Mouse (Mus musculus) erythroblast, embryonic 14.5 days (primary cell): ENCODE results near the gene Rnf11. TPM values are rescaled to one million over a fixed set of nuclear protein-coding genes. Genes with fewer than 3 reads are reported as not detected.

Source experiments
- H3K27me3 ChIP-seq: 2 replicates; pipeline ENCODE4 v1.6.1; 2012; ENCODE audit warnings: inconsistent platforms; ENCODE audit not compliant: control insufficient read depth
- H3K36me3 ChIP-seq: 2 replicates; pipeline ENCODE4 v1.6.1; 2012; ENCODE audit warnings: mild to moderate bottlenecking, inconsistent platforms; ENCODE audit not compliant: control insufficient read depth
- H3K4me1 ChIP-seq: 2 replicates; pipeline ENCODE4 v1.6.1; 2012; ENCODE audit warnings: inconsistent platforms; ENCODE audit not compliant: control insufficient read depth
- H3K4me3 ChIP-seq: replicated peaks from 2 replicates; pipeline ENCODE3; 2012; ENCODE audit warnings: moderate library complexity, mild to moderate bottlenecking, inconsistent platforms
- H3K9me3 ChIP-seq: 2 replicates; pipeline ENCODE4 v1.6.1; 2012; ENCODE audit warnings: low read length, inconsistent platforms, mixed read lengths; ENCODE audit not compliant: control insufficient read depth
- GATA1 ChIP-seq: IDR thresholded peaks from 2 replicates; pipeline ENCODE4 v1.6.1; 2012; ENCODE audit warnings: low read length, inconsistent platforms, mixed read lengths
- TAL1 ChIP-seq: IDR thresholded peaks from 3 replicates; pipeline ENCODE4 v1.6.1; 2012; ENCODE audit warnings: low read length, inconsistent platforms, mixed read lengths
- polyA plus RNA-seq: library from polyadenylated mRNA; stranded (reverse); fragments of >175 nt; gene quantifications from 2 replicates; pipeline ENCODE4 v1.2.3, GENCODE M21; 2012

The Rnf11 gene
- polyA plus RNA-seq, 1 experiment: 23.6 TPM

GRCm38 (mm10) chr4:109439825-109440248 lies 44.7 kb downstream of the Rnf11 start:
- TF ChIP-seq GATA1 (peak; percentile 94), TAL1 (peak; percentile 92)
- H3K4me1 ChIP-seq: peaks cover 78% of the 10 kb centered on the region
- H3K27me3 ChIP-seq: no peaks in the 10 kb centered on the region
- H3K9me3 ChIP-seq: no peaks in the 10 kb centered on the region
- H3K4me3 ChIP-seq: peak overlapping the region; percentile 56
- H3K36me3 ChIP-seq: peaks cover 99% of the 10 kb centered on the region

GRCm38 (mm10) chr4:109439101-109439500 lies 45.4 kb downstream of the Rnf11 start:
- no peak for TF ChIP-seq GATA1
- no peak for TF ChIP-seq TAL1
- H3K4me3 ChIP-seq: peak overlapping the region; percentile 56
- no peaks in the 10 kb centered on the region for H3K9me3 ChIP-seq
- H3K27me3 ChIP-seq: no peaks in the 10 kb centered on the region
- peaks cover 99% of the 10 kb centered on the region for H3K36me3 ChIP-seq
- peaks cover 72% of the 10 kb centered on the region for H3K4me1 ChIP-seq

- TF ChIP-seq GATA1 (no peak), TAL1 (no peak)
- Histone ChIP-seq H3K9me3 (no peaks in the 10 kb centered on the region), H3K4me3 (peak overlapping the region; percentile 56), H3K4me1 (peaks cover 70% of the 10 kb centered on the region), H3K36me3 (peaks cover 99% of the 10 kb centered on the region), H3K27me3 (no peaks in the 10 kb centered on the region)
Measured at GRCm38 (mm10) chr4:109437913-109438878, 46.3 kb downstream of the Rnf11 start.

GRCm38 (mm10) chr4:109434256-109434655 lies 50.3 kb downstream of the Rnf11 start:
- no peak overlapping the region for H3K4me3 ChIP-seq
- H3K4me1 ChIP-seq: peaks cover 63% of the 10 kb centered on the region
- no peaks in the 10 kb centered on the region for H3K9me3 ChIP-seq
- no peaks in the 10 kb centered on the region for H3K27me3 ChIP-seq
- TF ChIP-seq TAL1: no peak
- peaks cover 96% of the 10 kb centered on the region for H3K36me3 ChIP-seq

- Histone ChIP-seq H3K36me3 (peaks cover 96% of the 10 kb centered on the region), H3K27me3 (no peaks in the 10 kb centered on the region), H3K9me3 (no peaks in the 10 kb centered on the region), H3K4me3 (no peak overlapping the region), H3K4me1 (peaks cover 57% of the 10 kb centered on the region)
- no peak for TF ChIP-seq GATA1
- TF ChIP-seq TAL1: 0 out of 3 replicates have a peak, but pooled peaks have one; percentile 19
Measured at GRCm38 (mm10) chr4:109433641-109434040, 50.9 kb downstream of the Rnf11 start.

GRCm38 (mm10) chr4:109432668-109433375 lies 51.7 kb downstream of the Rnf11 start:
- Histone ChIP-seq H3K27me3 (no peaks in the 10 kb centered on the region), H3K9me3 (no peaks in the 10 kb centered on the region), H3K4me1 (peaks cover 49% of the 10 kb centered on the region), H3K4me3 (no peak overlapping the region), H3K36me3 (peaks cover 93% of the 10 kb centered on the region)
- TF ChIP-seq GATA1 (no peak), TAL1 (no peak)

GRCm38 (mm10) chr4:109430854-109431253 lies 53.7 kb downstream of the Rnf11 start:
- H3K4me1 ChIP-seq: peaks cover 51% of the 10 kb centered on the region
- no peaks in the 10 kb centered on the region for H3K27me3 ChIP-seq
- TF ChIP-seq GATA1 (no peak), TAL1 (no peak)
- no peaks in the 10 kb centered on the region for H3K9me3 ChIP-seq
- H3K4me3 ChIP-seq: peak overlapping the region; percentile 23
- peaks cover 90% of the 10 kb centered on the region for H3K36me3 ChIP-seq

- Histone ChIP-seq H3K27me3 (no peaks in the 10 kb centered on the region), H3K4me3 (no peak overlapping the region), H3K9me3 (no peaks in the 10 kb centered on the region), H3K4me1 (peaks cover 55% of the 10 kb centered on the region), H3K36me3 (peaks cover 85% of the 10 kb centered on the region)
- TF ChIP-seq TAL1 (no peak), GATA1 (no peak)
Measured at GRCm38 (mm10) chr4:109430250-109430649, 54.3 kb downstream of the Rnf11 start.

- no peaks in the 10 kb centered on the region; the same call in 1 of the 2 replicates for H3K27me3 ChIP-seq
- H3K4me1 ChIP-seq: peaks cover 36% of the 10 kb centered on the region
Measured at GRCm38 (mm10) chr4:109427058-109427457, 57.5 kb downstream of the Rnf11 start.

More at GRCm38 (mm10) chr4:109427058-109427457, 57.5 kb downstream of the Rnf11 start:
- TF ChIP-seq TAL1 (no peak), GATA1 (peak; percentile 63)
- no peak overlapping the region for H3K4me3 ChIP-seq
- no peaks in the 10 kb centered on the region for H3K9me3 ChIP-seq
- H3K36me3 ChIP-seq: peaks cover 74% of the 10 kb centered on the region
